Mouse (Mus musculus) embryonic facial prominence, embryonic 15.5 days (tissue): Measurements from ENCODE around the gene Grk5. TPM values are rescaled to one million over a fixed set of nuclear protein-coding genes. Genes with fewer than 3 reads are reported as not detected.
A peak's percentile ranks its signal among the peaks of the same experiment; 100 is the strongest.

Experiments used
- ATAC-seq: fragments of 200-750 bp; cut with Nextera tagmentation; 2 replicates; pipeline ENCODE4 v1.8.0; 2017; ENCODE audit warnings: low read depth, moderate TSS enrichment; ENCODE audit not compliant: insufficient number of reproducible peaks, low FRiP score, low TSS enrichment
- H3K27ac ChIP-seq: fragments of 300-500 bp; sonication (generic); replicated peaks from 2 replicates; pipeline ENCODE4 v1.5.1; 2015; ENCODE audit warnings: mild to moderate bottlenecking, inconsistent platforms
- H3K27me3 ChIP-seq: fragments of 300-500 bp; sonication (generic); 2 replicates; pipeline ENCODE4 v1.6.1; 2015; ENCODE audit warnings: inconsistent platforms
- H3K36me3 ChIP-seq: fragments of 300-500 bp; sonication (generic); 2 replicates; pipeline ENCODE4 v1.6.1; 2015; ENCODE audit warnings: mild to moderate bottlenecking, inconsistent platforms
- H3K4me1 ChIP-seq: fragments of 300-500 bp; sonication (generic); 2 replicates; pipeline ENCODE4 v1.6.1; 2015; ENCODE audit warnings: inconsistent platforms
- H3K4me2 ChIP-seq: fragments of 300-500 bp; sonication (generic); replicated peaks from 2 replicates; pipeline ENCODE4 v1.6.1; 2015; ENCODE audit warnings: mild to moderate bottlenecking, inconsistent platforms
- H3K4me3 ChIP-seq: fragments of 300-500 bp; sonication (generic); replicated peaks from 2 replicates; pipeline ENCODE4 v1.5.1; 2015; ENCODE audit warnings: mild to moderate bottlenecking, inconsistent platforms
- H3K9ac ChIP-seq: fragments of 300-500 bp; sonication (generic); 2 replicates; pipeline ENCODE4 v1.6.1; 2015; ENCODE audit warnings: inconsistent platforms
- H3K9me3 ChIP-seq: fragments of 300-500 bp; sonication (generic); replicated peaks from 2 replicates; pipeline ENCODE4 v1.6.1; 2016; ENCODE audit warnings: inconsistent platforms
- WGBS: fragments of 180-500 bp; shearing (Covaris S2); methylation state at CpG from one replicate; pipeline ENCODE4 v1.1.7; 2015; 5-methylcytosine and 5-hydroxymethylcytosine counted together
- polyA plus RNA-seq: library from polyadenylated mRNA; unstranded; fragments of >200 nt; fragmentation: Nextera tagmentation; extraction: Ambion mirVana; gene quantifications from 2 replicates; pipeline ENCODE4 v1.2.1, GENCODE M21; 2015

Gene Grk5
- polyA plus RNA-seq, 1 experiment from 2014 or later = 2.1 TPM

DNA sequence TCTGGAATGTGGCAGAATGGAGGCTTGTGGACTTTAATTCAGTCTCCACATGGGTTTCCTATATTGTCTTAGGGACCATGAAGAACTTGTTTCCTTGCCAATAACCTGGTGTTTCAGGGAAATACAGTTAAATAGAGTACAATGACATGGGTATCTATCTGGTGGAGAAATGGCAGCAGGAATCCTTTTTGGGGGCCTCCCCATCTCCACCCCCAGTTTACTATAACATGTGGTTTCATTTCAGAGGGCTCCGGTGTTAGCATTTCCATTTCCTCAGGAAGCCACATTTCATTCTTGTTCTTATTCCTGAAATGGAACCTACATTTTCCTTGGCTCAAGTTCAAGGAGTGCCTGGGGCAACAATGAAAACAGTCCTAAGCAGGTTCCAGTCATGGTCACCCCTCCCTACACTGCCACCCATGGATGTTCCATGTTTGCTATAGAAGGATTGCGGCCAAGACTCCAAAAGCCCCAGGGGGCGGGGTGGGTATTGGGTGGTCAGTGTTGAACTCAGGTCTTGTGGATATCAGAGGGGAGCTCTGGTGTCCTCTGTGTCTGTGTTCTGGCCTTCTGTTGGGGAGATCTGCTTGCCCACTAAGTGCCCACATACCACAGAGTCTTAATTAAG, 132.5 kb downstream of the Grk5 start:
- 54% methylated on average over 3 of the region's 3 CpGs for WGBS
- peak overlapping the region; percentile 68 for H3K27ac ChIP-seq
- no peak overlapping the region for H3K4me3 ChIP-seq
- no peaks in the 10 kb centered on the region for H3K36me3 ChIP-seq
- H3K27me3 ChIP-seq = no peaks in the 10 kb centered on the region
- peaks cover 12% of the 10 kb centered on the region for H3K4me1 ChIP-seq
- no peak overlapping the region; the same call in 1 of the 2 replicates for H3K4me2 ChIP-seq
- peak; percentile 43; the same call in 1 of the 2 replicates for ATAC-seq
- no peak overlapping the region for H3K9ac ChIP-seq
- no peaks in the 10 kb centered on the region for H3K9me3 ChIP-seq

GRCm38 (mm10) chr19:61031570-61031969, 142.0 kb downstream of the Grk5 start:
- whole genome bisulfite sequencing = 80% methylated on average over 2 of the region's 2 CpGs
- H3K36me3 ChIP-seq = no peaks in the 10 kb centered on the region
- H3K27ac ChIP-seq = no peak overlapping the region
- no peaks in the 10 kb centered on the region for H3K4me1 ChIP-seq
- no peaks in the 10 kb centered on the region for H3K9me3 ChIP-seq
- no peak overlapping the region for H3K4me3 ChIP-seq
- H3K27me3 ChIP-seq = no peaks in the 10 kb centered on the region
- ATAC-seq = no peak
- H3K4me2 ChIP-seq = no peak overlapping the region
- H3K9ac ChIP-seq = no peak overlapping the region

GRCm38 (mm10) chr19:61039151-61039550, 149.6 kb downstream of the Grk5 start:
- Histone ChIP-seq H3K27ac (no peak overlapping the region), H3K4me1 (no peaks in the 10 kb centered on the region), H3K36me3 (no peaks in the 10 kb centered on the region), H3K4me3 (no peak overlapping the region), H3K9me3 (no peaks in the 10 kb centered on the region), H3K9ac (no peak overlapping the region), H3K27me3 (no peaks in the 10 kb centered on the region), H3K4me2 (no peak overlapping the region)
- no peak for ATAC-seq

- Histone ChIP-seq H3K36me3 (no peaks in the 10 kb centered on the region), H3K4me1 (peaks cover 12% of the 10 kb centered on the region), H3K9me3 (no peaks in the 10 kb centered on the region), H3K27ac (peak overlapping the region; percentile 41; the same call in 1 of the 2 replicates), H3K4me2 (no peak overlapping the region), H3K27me3 (no peaks in the 10 kb centered on the region), H3K4me3 (no peak overlapping the region), H3K9ac (no peak overlapping the region)
- 51% methylated on average over 2 of the region's 2 CpGs for WGBS
- ATAC-seq = no peak
These were observed 159.1 kb downstream of the Grk5 start for GRCm38 (mm10) chr19:61048646-61049045.

DNA sequence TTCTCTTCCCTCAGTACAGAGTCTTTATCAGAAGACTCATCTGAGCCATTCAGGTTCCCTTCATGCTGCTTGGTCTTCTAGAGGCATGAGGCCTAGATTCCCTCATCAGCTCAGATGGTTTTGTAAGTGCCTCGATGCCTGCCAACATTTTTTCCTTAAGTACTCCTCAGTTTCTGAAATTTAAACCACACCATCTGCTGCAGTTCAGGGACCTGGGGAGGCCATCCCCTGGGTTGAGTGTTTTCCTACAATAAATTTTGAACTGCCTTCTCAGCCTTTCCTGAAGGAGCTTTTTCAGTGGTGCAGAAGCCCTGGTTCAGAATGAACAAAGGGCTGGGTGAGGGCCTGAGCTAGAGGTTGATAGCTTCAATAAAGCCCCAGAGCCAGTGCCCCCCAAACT, 159.9 kb downstream of the Grk5 start:
- WGBS = 33% methylated on average over 1 of the region's 1 CpGs
- no peak overlapping the region for H3K4me3 ChIP-seq
- no peak overlapping the region for H3K9ac ChIP-seq
- H3K9me3 ChIP-seq = no peaks in the 10 kb centered on the region
- H3K36me3 ChIP-seq = no peaks in the 10 kb centered on the region
- H3K4me1 ChIP-seq = peaks cover 12% of the 10 kb centered on the region
- no peaks in the 10 kb centered on the region for H3K27me3 ChIP-seq
- H3K4me2 ChIP-seq = no peak overlapping the region
- no peak for ATAC-seq
- peak overlapping the region; percentile 41 for H3K27ac ChIP-seq

GRCm38 (mm10) chr19:61051151-61051550, 161.6 kb downstream of the Grk5 start:
- Histone ChIP-seq H3K9me3 (no peaks in the 10 kb centered on the region), H3K4me3 (no peak overlapping the region), H3K4me2 (no peak overlapping the region), H3K9ac (no peak overlapping the region), H3K36me3 (no peaks in the 10 kb centered on the region), H3K27ac (no peak overlapping the region), H3K4me1 (peaks cover 12% of the 10 kb centered on the region), H3K27me3 (no peaks in the 10 kb centered on the region)
- 96% methylated on average over 1 of the region's 1 CpGs for WGBS
- ATAC-seq = no peak

- Histone ChIP-seq H3K36me3 (no peaks in the 10 kb centered on the region), H3K9me3 (no peaks in the 10 kb centered on the region), H3K4me1 (peaks cover 12% of the 10 kb centered on the region), H3K4me2 (no peak overlapping the region), H3K27ac (no peak overlapping the region), H3K4me3 (no peak overlapping the region), H3K27me3 (no peaks in the 10 kb centered on the region), H3K9ac (no peak overlapping the region)
- no peak for ATAC-seq
These were observed 162.5 kb downstream of the Grk5 start for GRCm38 (mm10) chr19:61052008-61052407.

DNA sequence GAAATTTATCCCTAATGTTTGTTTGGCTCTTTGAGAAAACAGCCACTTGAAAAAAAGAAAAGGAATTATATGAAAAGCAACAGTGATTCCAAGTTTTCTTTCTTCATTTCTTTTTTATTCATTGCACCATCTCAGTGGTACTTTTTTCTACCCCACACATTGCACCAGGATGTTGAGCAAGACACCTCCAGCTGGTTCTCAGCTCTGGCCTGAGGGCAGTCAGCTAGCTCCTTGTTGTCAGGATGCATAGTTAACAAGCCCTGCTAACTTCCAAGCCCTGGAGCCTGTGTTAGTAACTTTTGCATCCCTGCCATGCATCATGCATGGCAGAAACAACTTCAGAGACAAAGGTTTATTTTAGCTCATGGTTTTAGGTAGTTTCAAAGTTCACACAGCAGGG, 163.2 kb downstream of the Grk5 start:
- ATAC-seq = no peak
- H3K9ac ChIP-seq = no peak overlapping the region
- no peak overlapping the region for H3K4me2 ChIP-seq
- no peak overlapping the region for H3K4me3 ChIP-seq
- H3K27me3 ChIP-seq = no peaks in the 10 kb centered on the region
- H3K9me3 ChIP-seq = no peaks in the 10 kb centered on the region
- H3K4me1 ChIP-seq = peaks cover 12% of the 10 kb centered on the region
- no peak overlapping the region for H3K27ac ChIP-seq
- H3K36me3 ChIP-seq = no peaks in the 10 kb centered on the region

- H3K9ac ChIP-seq = no peak overlapping the region
- no peak overlapping the region for H3K4me2 ChIP-seq
- H3K4me1 ChIP-seq = no peaks in the 10 kb centered on the region
- no peak overlapping the region for H3K27ac ChIP-seq
- no peak overlapping the region for H3K4me3 ChIP-seq
- no peaks in the 10 kb centered on the region for H3K36me3 ChIP-seq
- no peaks in the 10 kb centered on the region for H3K27me3 ChIP-seq
- WGBS = 61% methylated on average over 5 of the region's 5 CpGs
- H3K9me3 ChIP-seq = no peaks in the 10 kb centered on the region
- no peak for ATAC-seq
These were observed 167.3 kb downstream of the Grk5 start for GRCm38 (mm10) chr19:61056783-61057410.

GRCm38 (mm10) chr19:61057581-61057980, 168.0 kb downstream of the Grk5 start:
- Histone ChIP-seq H3K9ac (no peak overlapping the region), H3K4me1 (no peaks in the 10 kb centered on the region), H3K9me3 (no peaks in the 10 kb centered on the region), H3K27me3 (no peaks in the 10 kb centered on the region), H3K27ac (no peak overlapping the region), H3K4me3 (no peak overlapping the region), H3K36me3 (no peaks in the 10 kb centered on the region), H3K4me2 (no peak overlapping the region)
- no peak for ATAC-seq
- 29% methylated on average over 3 of the region's 3 CpGs for WGBS

DNA sequence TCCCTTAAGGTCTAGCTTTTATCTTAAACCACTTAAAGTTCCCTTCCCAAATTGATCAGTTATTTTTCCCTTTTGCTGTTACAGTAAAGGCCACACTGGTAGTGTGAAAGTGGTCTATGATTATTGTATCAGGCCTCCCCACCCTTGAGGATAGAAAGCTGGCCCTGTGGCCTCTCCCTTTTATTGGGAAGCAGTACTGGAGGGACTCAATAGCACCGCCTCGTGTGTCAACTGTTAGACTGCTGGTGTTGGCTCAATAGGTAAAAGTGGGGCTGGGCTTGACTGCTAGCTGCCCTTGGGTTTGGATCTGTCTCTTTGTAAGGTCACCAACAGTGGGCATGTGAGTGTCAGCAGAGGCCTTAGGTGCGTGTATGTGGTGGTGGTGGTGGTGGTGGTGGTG, 174.8 kb downstream of the Grk5 start:
- Histone ChIP-seq H3K27ac (no peak overlapping the region), H3K4me3 (no peak overlapping the region), H3K36me3 (no peaks in the 10 kb centered on the region), H3K9ac (no peak overlapping the region), H3K9me3 (no peaks in the 10 kb centered on the region), H3K4me2 (no peak overlapping the region), H3K27me3 (no peaks in the 10 kb centered on the region), H3K4me1 (no peaks in the 10 kb centered on the region)
- 93% methylated on average over 3 of the region's 3 CpGs for WGBS
- ATAC-seq = no peak

DNA sequence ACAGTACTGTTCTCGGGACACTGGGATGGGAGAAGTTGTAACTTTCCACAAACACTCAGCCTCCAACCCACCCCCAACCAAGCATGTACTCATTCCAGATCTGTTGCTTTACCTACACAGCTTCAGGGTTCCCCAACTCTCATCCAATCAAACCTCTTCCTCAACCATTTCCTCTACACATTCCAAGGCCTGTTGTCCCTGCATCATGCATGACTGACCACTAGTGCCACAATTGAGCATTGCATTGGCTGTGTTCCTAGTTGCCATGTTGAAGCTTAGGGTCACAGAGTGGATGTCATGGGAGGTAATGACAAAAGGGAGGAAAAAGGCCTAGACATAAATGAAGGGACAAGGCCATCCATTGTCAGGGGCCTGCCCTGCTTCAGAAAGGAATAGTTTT, 175.5 kb downstream of the Grk5 start:
- Histone ChIP-seq H3K4me1 (no peaks in the 10 kb centered on the region), H3K27me3 (no peaks in the 10 kb centered on the region), H3K4me2 (no peak overlapping the region), H3K27ac (no peak overlapping the region), H3K4me3 (no peak overlapping the region), H3K36me3 (no peaks in the 10 kb centered on the region), H3K9me3 (no peaks in the 10 kb centered on the region), H3K9ac (no peak overlapping the region)
- WGBS = 93% methylated on average over 1 of the region's 1 CpGs
- no peak for ATAC-seq
